Mouse (Mus musculus): ENCODE data around the gene Stom.

DNA sequence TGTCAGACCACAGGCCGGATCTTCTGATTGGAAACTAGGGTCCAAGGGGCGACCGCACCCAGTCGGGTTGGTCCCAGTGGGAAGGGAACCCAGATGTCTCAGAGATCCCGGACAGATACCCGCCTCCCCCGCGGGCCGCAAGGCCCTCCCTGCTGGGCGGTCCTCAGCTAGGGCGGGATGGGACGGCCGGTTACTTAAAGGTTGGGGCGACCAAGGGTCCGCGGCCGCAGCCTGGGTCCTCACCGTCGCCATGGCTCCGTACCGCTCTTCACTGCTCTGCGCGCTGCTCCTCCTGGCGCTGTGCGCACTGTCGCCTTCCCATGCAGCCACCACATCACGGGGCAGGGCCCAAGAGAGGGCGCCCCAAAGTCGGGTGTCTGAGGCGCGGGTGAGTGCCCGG is 54.6 kb downstream of the Stom start:
- no peak for TF ChIP-seq CTCF (IDR thresholded peaks at IDR 0.05; ENCODE audit: low read depth)
- TF ChIP-seq EP300 (IDR thresholded peaks at IDR 0.05; ENCODE audit: low read depth) = no peak

Data from heart, postnatal 0 days (tissue).